Mouse (Mus musculus) G1E (cell line): ENCODE results near the gene Rgs6. TPM values are rescaled to one million over a fixed set of nuclear protein-coding genes. Genes with fewer than 3 reads are reported as not detected.

Experiments used
- ATAC-seq: 2 replicates; pipeline ENCODE4 v1.8.0; 2016; ENCODE audit warnings: mild to moderate bottlenecking; ENCODE audit not compliant: insufficient number of reproducible peaks, poor library complexity, low FRiP score, severe bottlenecking; ENCODE audit errors: extremely low read depth
- DNase-seq: peaks from one replicate; pipeline ENCODE4 v3.0.0; 2012; ENCODE audit warnings: low spot score
- H3K27me3 ChIP-seq: 2 replicates; pipeline ENCODE4 v1.6.1; 2012; ENCODE audit warnings: mild to moderate bottlenecking, low read length, inconsistent platforms; ENCODE audit not compliant: insufficient read depth
- H3K36me3 ChIP-seq: replicated peaks from 2 replicates; pipeline ENCODE3; 2012; ENCODE audit warnings: mild to moderate bottlenecking, inconsistent platforms
- H3K4me1 ChIP-seq: 2 replicates; pipeline ENCODE4 v1.6.1; 2012; ENCODE audit warnings: low read depth, low read length, inconsistent platforms, mixed read lengths; ENCODE audit not compliant: insufficient read depth
- H3K4me3 ChIP-seq: 2 replicates; pipeline ENCODE4 v1.5.1; 2012; ENCODE audit warnings: low read depth, mild to moderate bottlenecking, inconsistent platforms, low read length, moderate library complexity, mixed read lengths
- H3K9me3 ChIP-seq: replicated peaks from 2 replicates; pipeline ENCODE4 v1.6.1; 2012; ENCODE audit warnings: inconsistent platforms
- CTCF ChIP-seq: IDR thresholded peaks from 2 replicates; pipeline ENCODE4 v1.5.1; 2012; ENCODE audit warnings: low read depth, low read length, inconsistent platforms, mixed read lengths
- GATA1 ChIP-seq: IDR thresholded peaks from 2 replicates; pipeline ENCODE4 v1.6.1; 2012; ENCODE audit warnings: borderline replicate concordance, low read length, inconsistent platforms, mixed read lengths
- GATA2 ChIP-seq: IDR thresholded peaks from 2 replicates; pipeline ENCODE4 v1.6.1; 2012; ENCODE audit warnings: low read depth, low read length, inconsistent platforms, borderline replicate concordance
- POLR2AphosphoS5 ChIP-seq: IDR thresholded peaks from 2 replicates; pipeline ENCODE4 v1.6.1; 2012; ENCODE audit warnings: low read depth, low read length, inconsistent platforms; ENCODE audit not compliant: insufficient replicate concordance
- TAL1 ChIP-seq: conservative IDR thresholded peaks from 2 replicates; pipeline ENCODE4 v1.6.1; 2012; ENCODE audit warnings: low read depth, low read length, inconsistent platforms, mixed read lengths
- polyA plus RNA-seq: library from polyadenylated mRNA; stranded (reverse); fragments of >175 nt; gene quantifications from 2 replicates; pipeline ENCODE4 v1.2.3, GENCODE M21; 2012
- total RNA-seq, 2 experiments: library from RNA; stranded (forward) in 1 of 2; stranded (reverse) in 1 of 2; fragments of 200-1000 nt in 1 of 2; fragments of >200 nt in 1 of 2; fragmentation: Nextera tagmentation in 1 of 2; gene quantifications; 2 replicates each; pipeline ENCODE4 v1.2.3; 2014 to 2017

Rgs6 gene
- total and polyA plus RNA-seq, 3 experiments, result 0.44 TPM; not detected in 2

DNA sequence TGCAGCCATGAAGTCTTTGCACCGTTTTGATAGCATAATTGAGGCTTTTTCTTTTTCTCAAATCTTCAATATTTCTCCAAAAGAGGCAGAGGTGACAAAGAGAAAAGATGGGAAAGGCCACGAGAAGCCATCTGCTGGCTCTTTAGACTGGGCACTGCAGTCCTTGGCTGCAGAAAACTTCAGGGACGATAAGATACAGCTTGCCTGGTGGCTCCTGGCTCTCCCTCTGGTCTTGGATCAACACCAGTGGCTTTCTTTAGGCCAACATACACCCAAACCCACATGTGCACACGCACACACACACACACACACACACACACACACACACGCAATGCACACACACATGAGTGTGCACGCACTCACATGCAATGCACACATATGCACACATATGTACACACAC lies 620.7 kb downstream of the Rgs6 start:
- H3K27me3 ChIP-seq, result peaks cover 76% of the 10 kb centered on the region
- no peak for TF ChIP-seq GATA2
- TF ChIP-seq POLR2AphosphoS5, result no peak
- TF ChIP-seq CTCF, result no peak
- TF ChIP-seq GATA1, result no peak
- TF ChIP-seq TAL1, result no peak
- DNase-seq, result no peak
- H3K4me1 ChIP-seq, result no peaks in the 10 kb centered on the region
- no peak overlapping the region for H3K4me3 ChIP-seq
- H3K9me3 ChIP-seq, result no peaks in the 10 kb centered on the region
- ATAC-seq, result no peak
- H3K36me3 ChIP-seq, result no peaks in the 10 kb centered on the region

DNA sequence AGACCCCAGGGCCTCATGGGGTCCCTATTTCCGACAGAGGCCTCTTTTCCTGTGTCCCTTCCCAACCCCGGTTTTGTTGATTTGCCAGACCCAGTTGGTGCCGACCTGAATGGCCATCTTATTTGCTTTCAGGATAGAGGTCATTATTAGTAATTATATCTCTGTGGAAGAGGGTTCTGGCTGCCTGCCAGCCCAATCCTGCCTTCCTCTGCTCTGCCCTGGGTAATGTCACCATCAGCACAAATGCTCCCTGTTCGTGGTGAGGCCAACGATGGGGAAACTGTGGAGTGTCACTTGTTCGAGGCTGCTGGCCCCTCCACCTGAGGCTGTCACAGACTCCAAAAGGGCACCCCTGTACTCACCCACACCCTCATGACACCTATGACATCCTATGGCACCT lies 621.4 kb downstream of the Rgs6 start:
- no peaks in the 10 kb centered on the region for H3K9me3 ChIP-seq
- peaks cover 77% of the 10 kb centered on the region for H3K27me3 ChIP-seq
- ATAC-seq (no peak), DNase-seq (no peak)
- no peak overlapping the region for H3K4me3 ChIP-seq
- no peaks in the 10 kb centered on the region for H3K4me1 ChIP-seq
- H3K36me3 ChIP-seq, result no peaks in the 10 kb centered on the region
- TF ChIP-seq CTCF (no peak), GATA2 (no peak), GATA1 (no peak), POLR2AphosphoS5 (no peak), TAL1 (no peak)

DNA sequence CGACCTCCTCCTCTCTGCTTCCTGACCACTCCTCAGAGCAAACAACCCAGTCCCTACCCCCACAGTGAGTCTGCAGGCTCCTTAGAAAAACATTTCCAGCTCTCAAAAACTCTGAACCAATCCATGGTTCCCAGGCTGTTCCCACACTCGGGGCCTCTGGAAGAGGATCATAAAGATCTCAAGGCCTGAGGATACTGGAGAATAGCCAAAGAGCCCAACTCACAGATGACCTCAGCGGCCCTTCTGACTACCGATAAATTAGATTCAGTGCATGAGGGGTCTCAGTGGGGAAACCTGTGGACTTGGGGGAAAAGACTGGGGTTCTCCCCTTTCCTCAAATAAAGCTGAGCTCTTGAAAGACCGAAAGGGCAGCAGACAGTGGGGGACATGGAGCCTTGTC lies 622.2 kb downstream of the Rgs6 start:
- TF ChIP-seq TAL1 (no peak), GATA2 (no peak), CTCF (no peak), GATA1 (no peak), POLR2AphosphoS5 (no peak)
- Histone ChIP-seq H3K4me3 (no peak overlapping the region), H3K36me3 (no peaks in the 10 kb centered on the region), H3K4me1 (no peaks in the 10 kb centered on the region; the same call in 1 of the 2 replicates), H3K27me3 (peaks cover 76% of the 10 kb centered on the region), H3K9me3 (no peaks in the 10 kb centered on the region)
- ATAC-seq (no peak), DNase-seq (no peak)

DNA sequence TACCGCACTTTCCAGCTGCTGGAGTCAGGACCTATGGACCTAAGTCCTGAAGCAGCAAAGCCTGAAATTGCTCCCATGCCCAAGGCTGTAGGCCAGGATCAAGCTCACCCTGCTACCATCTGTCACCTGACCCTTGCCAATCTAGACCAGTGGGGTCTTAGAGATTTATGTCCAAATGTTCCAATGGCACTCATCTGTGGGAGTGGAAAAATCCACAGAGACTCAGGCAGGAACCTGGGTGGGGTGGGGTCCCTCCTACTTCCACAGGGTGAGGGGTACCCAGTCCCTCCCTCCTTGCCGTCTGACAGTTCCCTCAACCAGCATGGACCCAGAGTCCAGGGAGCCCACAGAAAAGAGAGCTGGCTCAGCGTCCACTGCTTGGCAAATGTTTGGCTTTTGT lies 622.6 kb downstream of the Rgs6 start:
- no peaks in the 10 kb centered on the region; the same call in 1 of the 2 replicates for H3K4me1 ChIP-seq
- DNase-seq (no peak), ATAC-seq (no peak)
- no peaks in the 10 kb centered on the region for H3K9me3 ChIP-seq
- no peak overlapping the region for H3K4me3 ChIP-seq
- H3K27me3 ChIP-seq, result peaks cover 76% of the 10 kb centered on the region
- no peak for TF ChIP-seq CTCF
- no peak for TF ChIP-seq POLR2AphosphoS5
- no peak for TF ChIP-seq GATA2
- no peak for TF ChIP-seq GATA1
- no peak for TF ChIP-seq TAL1
- no peaks in the 10 kb centered on the region for H3K36me3 ChIP-seq

DNA sequence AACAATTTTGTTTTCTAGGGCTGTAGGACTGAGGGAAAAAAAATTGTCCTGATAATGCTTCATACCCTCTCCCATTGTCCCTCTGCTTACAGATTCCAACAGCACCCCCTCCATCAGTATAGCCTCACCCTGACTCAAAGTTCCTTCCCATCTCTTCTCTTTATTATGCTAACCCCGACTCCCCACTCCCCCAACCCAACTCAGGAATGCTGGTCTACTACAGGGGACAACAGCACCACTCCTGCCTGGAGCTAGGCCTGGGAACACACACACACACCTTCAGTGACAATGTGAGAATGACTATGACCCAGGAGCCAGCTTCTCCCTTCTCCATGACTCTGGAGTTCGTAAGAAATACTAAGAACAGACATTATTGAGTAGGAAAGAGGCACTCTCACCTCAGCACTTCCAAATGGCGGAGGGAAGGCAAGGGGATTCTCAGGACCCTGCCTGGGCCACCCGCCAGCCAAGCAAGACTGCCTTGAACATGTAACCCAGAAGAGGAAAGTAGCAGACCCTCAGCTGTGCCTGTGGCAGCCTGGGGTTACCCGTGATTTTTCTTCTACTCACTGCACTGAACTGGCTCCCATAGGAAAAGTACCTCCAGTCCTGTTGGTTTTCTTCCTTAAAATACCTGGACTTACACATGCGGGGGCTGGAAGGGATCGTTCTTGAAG lies 623.2 kb downstream of the Rgs6 start:
- TF ChIP-seq GATA1, result no peak
- Histone ChIP-seq H3K4me3 (no peak overlapping the region), H3K9me3 (no peaks in the 10 kb centered on the region), H3K36me3 (no peaks in the 10 kb centered on the region), H3K27me3 (peaks cover 71% of the 10 kb centered on the region), H3K4me1 (no peaks in the 10 kb centered on the region; the same call in 1 of the 2 replicates)
- DNase-seq (no peak), ATAC-seq (no peak)
